Mouse (Mus musculus): Measurements from ENCODE around the gene Ptpre.

Ptpre gene

DNA sequence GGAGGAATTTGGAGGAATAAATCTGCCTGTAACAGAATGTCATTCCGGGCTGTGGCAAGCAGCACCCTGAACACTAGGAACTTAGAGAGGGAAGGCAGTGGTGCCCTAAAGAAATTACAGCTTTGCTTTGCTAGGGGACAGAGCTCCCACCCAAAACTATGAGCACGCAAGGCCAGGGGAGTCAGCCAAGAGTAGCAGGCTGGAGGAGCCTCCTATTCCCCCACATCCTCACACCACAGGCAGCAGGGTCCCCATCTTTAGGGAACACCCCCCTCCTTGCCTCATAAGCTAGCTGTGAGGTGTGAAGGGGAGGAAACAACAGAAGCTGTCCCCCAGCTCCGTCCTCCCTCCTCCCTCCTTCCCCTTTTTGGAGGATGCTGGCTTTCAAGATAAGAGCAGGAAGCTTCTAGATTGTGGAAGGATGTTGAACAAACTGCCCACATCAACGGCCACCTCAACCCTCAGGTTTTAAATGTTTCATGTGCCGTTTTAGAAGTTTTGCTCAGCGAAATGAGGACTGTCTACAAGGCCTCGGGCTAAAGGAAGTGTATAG, 61.1 kb downstream of the Ptpre start:
- Histone ChIP-seq H3K27me3 (ENCODE audit: insufficient read depth, low read length) (peaks cover 25% of the 10 kb centered on the region), H3K9me3 (ENCODE audit: low read length) (no peaks in the 10 kb centered on the region), H3K4me3 (replicated peaks; ENCODE audit: low read length) (no peak overlapping the region), H3K4me1 (replicated peaks; ENCODE audit: low read depth, low read length) (peaks cover 36% of the 10 kb centered on the region), H3K36me3 (ENCODE audit: insufficient read depth, low read length) (no peaks in the 10 kb centered on the region)
- TF ChIP-seq CTCF (conservative IDR thresholded peaks at IDR 0.05; ENCODE audit: low read length): no peak
- no peak for TF ChIP-seq POU5F1 (IDR thresholded peaks at IDR 0.05; ENCODE audit: borderline replicate concordance, low read length)
- no peak for TF ChIP-seq NANOG (IDR thresholded peaks at IDR 0.05; ENCODE audit: borderline replicate concordance, low read length)

DNA sequence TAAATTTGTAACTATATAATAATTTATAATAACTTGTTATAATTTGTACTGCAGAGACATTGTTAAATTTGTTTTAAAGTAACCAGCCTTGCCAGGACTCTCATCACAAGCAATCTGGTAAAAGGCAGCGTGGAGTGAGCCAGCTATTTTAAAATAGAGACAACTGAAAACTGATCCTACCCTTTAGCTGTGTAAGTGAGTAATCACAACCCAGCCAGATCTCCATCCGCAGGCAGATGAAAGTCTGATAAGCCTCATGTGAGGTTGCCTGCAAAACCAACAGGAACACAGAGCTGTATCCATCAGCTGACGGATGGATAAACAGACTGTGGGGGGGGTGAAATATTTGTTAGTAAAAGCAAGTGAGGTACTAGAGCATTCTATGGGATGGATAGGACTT, 62.8 kb downstream of the Ptpre start:
- Histone ChIP-seq H3K4me3 (replicated peaks; ENCODE audit: low read length) (no peak overlapping the region), H3K27me3 (ENCODE audit: insufficient read depth, low read length) (peaks cover 32% of the 10 kb centered on the region), H3K36me3 (ENCODE audit: insufficient read depth, low read length) (no peaks in the 10 kb centered on the region), H3K9me3 (ENCODE audit: low read length) (no peaks in the 10 kb centered on the region), H3K4me1 (replicated peaks; ENCODE audit: low read depth, low read length) (peaks cover 42% of the 10 kb centered on the region)
- TF ChIP-seq CTCF (conservative IDR thresholded peaks at IDR 0.05; ENCODE audit: low read length): no peak
- no peak for TF ChIP-seq POU5F1 (IDR thresholded peaks at IDR 0.05; ENCODE audit: borderline replicate concordance, low read length)
- no peak for TF ChIP-seq NANOG (IDR thresholded peaks at IDR 0.05; ENCODE audit: borderline replicate concordance, low read length)

DNA sequence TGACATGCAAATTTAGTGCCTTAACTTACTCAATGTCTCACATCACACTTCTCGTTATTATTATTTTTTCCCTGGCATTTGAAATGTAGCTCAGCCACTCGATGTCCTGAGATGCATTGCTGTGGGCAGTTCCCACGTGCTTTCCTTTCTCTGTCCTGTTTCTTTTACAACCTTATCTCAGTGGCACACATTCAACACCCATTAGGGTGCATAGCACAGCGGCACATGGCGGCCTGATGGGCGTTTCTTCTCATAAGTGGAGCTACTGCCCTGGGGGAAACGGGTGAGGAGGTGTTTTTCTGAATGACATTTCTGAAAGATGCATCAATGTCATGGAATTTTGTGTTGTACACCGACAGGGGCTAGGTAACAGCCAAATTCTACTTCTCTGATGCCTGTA, 64.3 kb downstream of the Ptpre start:
- Histone ChIP-seq H3K27me3 (ENCODE audit: insufficient read depth, low read length) (peaks cover 29% of the 10 kb centered on the region), H3K4me3 (replicated peaks; ENCODE audit: low read length) (no peak overlapping the region), H3K4me1 (replicated peaks; ENCODE audit: low read depth, low read length) (peaks cover 38% of the 10 kb centered on the region), H3K36me3 (ENCODE audit: insufficient read depth, low read length) (no peaks in the 10 kb centered on the region), H3K9me3 (ENCODE audit: low read length) (no peaks in the 10 kb centered on the region)
- no peak for TF ChIP-seq POU5F1 (IDR thresholded peaks at IDR 0.05; ENCODE audit: borderline replicate concordance, low read length)
- no peak for TF ChIP-seq NANOG (IDR thresholded peaks at IDR 0.05; ENCODE audit: borderline replicate concordance, low read length)
- TF ChIP-seq CTCF (conservative IDR thresholded peaks at IDR 0.05; ENCODE audit: low read length): no peak

DNA sequence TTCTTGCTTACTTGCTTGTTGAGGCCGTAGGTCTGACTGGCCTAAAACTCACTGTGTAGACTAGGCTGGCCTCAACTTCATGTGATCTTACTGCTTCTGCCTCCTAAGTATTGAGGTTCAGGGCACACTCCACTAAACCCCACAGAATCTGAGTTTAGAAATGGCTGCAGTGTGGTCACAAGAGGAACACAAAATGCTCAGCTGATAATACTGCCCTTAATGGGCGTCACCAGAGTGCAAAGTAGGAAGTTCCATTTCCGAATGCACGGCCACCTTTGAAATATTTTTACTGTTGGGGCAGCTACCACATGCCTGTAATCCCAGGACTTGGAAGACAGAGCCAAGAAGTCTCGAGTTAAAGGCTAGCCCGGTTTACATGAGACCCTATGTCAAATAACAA, 65.0 kb downstream of the Ptpre start:
- Histone ChIP-seq H3K4me3 (replicated peaks; ENCODE audit: low read length) (no peak overlapping the region), H3K4me1 (replicated peaks; ENCODE audit: low read depth, low read length) (peaks cover 32% of the 10 kb centered on the region), H3K36me3 (ENCODE audit: insufficient read depth, low read length) (no peaks in the 10 kb centered on the region), H3K9me3 (ENCODE audit: low read length) (no peaks in the 10 kb centered on the region), H3K27me3 (ENCODE audit: insufficient read depth, low read length) (peaks cover 26% of the 10 kb centered on the region; the same call in 1 of the 2 replicates)
- TF ChIP-seq CTCF (conservative IDR thresholded peaks at IDR 0.05; ENCODE audit: low read length) (no peak), NANOG (IDR thresholded peaks at IDR 0.05; ENCODE audit: borderline replicate concordance, low read length) (no peak), POU5F1 (IDR thresholded peaks at IDR 0.05; ENCODE audit: borderline replicate concordance, low read length) (no peak)

DNA sequence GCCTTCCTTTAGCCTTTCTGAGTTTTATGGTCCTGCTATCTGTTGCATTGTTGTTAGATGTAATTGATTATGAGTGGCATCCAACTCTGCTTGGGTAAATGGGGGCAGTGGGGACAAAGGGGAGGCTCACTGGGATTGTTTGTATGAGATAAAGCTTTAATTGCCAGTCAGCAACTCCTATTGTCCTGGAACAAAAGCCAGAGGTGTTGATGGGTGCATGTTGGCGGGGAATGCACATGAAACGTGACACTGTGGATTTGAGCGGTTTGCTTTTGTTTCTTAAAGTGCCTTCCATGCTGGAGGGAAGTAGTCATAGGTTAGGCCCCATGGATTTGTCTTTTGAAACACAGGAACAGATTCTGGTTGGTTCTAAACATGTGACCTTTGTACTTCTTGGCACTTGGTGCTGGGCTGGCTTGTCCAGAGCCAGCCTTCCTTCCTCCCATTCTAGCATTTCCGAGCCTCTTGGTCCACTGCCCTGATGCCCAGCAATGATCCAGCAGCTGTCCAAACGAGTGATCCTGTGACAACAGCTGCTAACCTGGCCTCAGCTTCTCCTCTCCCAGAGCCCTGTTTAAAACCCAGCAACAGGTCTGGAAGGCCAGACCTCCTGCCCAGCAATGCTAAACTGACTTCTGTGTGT, 65.7 kb downstream of the Ptpre start:
- H3K27me3 ChIP-seq (ENCODE audit: insufficient read depth, low read length): peaks cover 21% of the 10 kb centered on the region; the same call in 1 of the 2 replicates
- H3K4me3 ChIP-seq (replicated peaks; ENCODE audit: low read length): no peak overlapping the region
- peaks cover 24% of the 10 kb centered on the region for H3K4me1 ChIP-seq (replicated peaks; ENCODE audit: low read depth, low read length)
- no peaks in the 10 kb centered on the region for H3K9me3 ChIP-seq (ENCODE audit: low read length)
- H3K36me3 ChIP-seq (ENCODE audit: insufficient read depth, low read length): no peaks in the 10 kb centered on the region
- TF ChIP-seq POU5F1 (IDR thresholded peaks at IDR 0.05; ENCODE audit: borderline replicate concordance, low read length) (no peak), NANOG (IDR thresholded peaks at IDR 0.05; ENCODE audit: borderline replicate concordance, low read length) (peak; percentile 86), CTCF (conservative IDR thresholded peaks at IDR 0.05; ENCODE audit: low read length) (no peak)

DNA sequence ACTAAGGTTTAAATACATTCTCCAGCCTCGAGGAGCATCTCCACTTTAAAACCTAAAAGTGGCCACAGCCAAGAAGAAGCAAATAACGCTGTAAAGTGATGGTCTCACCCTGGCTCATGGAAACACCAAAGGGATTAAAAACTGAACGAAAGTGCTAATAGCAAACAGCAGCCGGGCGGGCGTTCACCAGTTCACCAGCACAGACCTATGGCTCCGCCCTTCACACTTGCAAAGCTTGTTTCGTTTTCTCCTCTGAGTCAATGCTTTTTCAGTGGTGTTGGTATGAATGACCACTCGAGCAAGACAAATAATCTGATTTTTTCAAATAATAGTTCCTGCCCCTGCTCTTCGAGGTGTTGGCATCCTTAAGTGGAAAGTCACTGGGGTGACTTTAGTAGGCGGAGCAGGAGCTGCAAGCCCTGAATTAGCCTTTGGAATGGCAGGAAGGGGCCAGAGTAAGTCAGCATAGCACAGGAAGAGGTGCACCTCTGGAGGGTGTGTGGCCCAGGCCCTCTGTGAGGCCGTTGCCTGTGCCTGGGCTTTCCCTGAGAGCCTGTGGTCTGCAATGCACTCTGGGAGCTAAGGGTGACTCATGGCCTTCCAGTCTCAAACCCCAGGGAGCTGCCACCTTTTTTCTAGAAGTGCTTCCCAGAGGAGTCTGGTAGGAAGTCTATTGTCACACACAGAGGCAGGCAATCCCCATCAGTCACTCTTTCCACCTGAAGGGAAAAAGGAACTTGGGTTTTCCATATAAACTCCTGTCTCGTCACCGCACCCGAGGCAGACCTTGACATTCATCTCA, 67.9 kb downstream of the Ptpre start:
- TF ChIP-seq NANOG (IDR thresholded peaks at IDR 0.05; ENCODE audit: borderline replicate concordance, low read length): no peak
- TF ChIP-seq POU5F1 (IDR thresholded peaks at IDR 0.05; ENCODE audit: borderline replicate concordance, low read length): no peak
- TF ChIP-seq CTCF (conservative IDR thresholded peaks at IDR 0.05; ENCODE audit: low read length): no peak
- H3K27me3 ChIP-seq (ENCODE audit: insufficient read depth, low read length): peaks cover 14% of the 10 kb centered on the region; the same call in 1 of the 2 replicates
- no peak overlapping the region for H3K4me3 ChIP-seq (replicated peaks; ENCODE audit: low read length)
- no peaks in the 10 kb centered on the region for H3K36me3 ChIP-seq (ENCODE audit: insufficient read depth, low read length)
- no peaks in the 10 kb centered on the region for H3K9me3 ChIP-seq (ENCODE audit: low read length)
- H3K4me1 ChIP-seq (replicated peaks; ENCODE audit: low read depth, low read length): peaks cover 20% of the 10 kb centered on the region

DNA sequence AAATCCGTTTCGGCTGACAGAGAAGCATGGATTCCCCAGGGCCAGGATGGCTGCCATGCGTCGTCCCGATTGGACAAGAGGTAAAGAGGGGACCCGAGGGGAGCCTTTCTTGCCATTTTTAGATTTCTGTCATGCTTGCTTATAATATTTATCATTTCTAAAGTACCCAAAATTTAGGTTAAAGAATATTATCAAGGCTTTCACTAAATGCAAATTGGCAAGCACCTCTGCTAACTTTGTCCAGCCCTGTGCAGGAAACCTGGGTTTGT, 68.5 kb downstream of the Ptpre start:
- H3K4me1 ChIP-seq (replicated peaks; ENCODE audit: low read depth, low read length): peaks cover 20% of the 10 kb centered on the region
- H3K9me3 ChIP-seq (ENCODE audit: low read length): no peaks in the 10 kb centered on the region
- H3K36me3 ChIP-seq (ENCODE audit: insufficient read depth, low read length): no peaks in the 10 kb centered on the region
- H3K27me3 ChIP-seq (ENCODE audit: insufficient read depth, low read length): peaks cover 14% of the 10 kb centered on the region; the same call in 1 of the 2 replicates
- TF ChIP-seq POU5F1 (IDR thresholded peaks at IDR 0.05; ENCODE audit: borderline replicate concordance, low read length): no peak
- TF ChIP-seq CTCF (conservative IDR thresholded peaks at IDR 0.05; ENCODE audit: low read length): no peak
- H3K4me3 ChIP-seq (replicated peaks; ENCODE audit: low read length): no peak overlapping the region

DNA sequence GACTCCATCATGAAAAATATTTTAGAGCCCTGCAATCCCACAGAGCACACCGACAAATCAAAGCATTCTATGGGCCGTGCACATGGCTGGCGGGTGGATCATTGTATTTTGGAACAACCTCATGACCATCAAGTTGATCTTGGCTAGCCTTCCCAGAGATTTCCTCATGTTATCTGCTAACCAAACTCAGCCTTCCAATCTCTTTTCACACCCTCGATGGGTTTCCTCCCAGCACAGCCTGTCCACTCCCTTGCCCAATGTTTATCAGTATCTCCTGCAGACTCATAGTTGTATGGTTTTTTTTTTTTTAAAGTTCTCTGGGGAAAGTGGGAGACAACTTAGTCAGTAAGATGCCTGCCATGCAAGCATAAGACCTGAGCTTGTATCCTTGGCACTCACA, 70.9 kb downstream of the Ptpre start:
- peaks cover 14% of the 10 kb centered on the region for H3K4me1 ChIP-seq (replicated peaks; ENCODE audit: low read depth, low read length)
- H3K4me3 ChIP-seq (replicated peaks; ENCODE audit: low read length): no peak overlapping the region
- H3K27me3 ChIP-seq (ENCODE audit: insufficient read depth, low read length): peaks cover 14% of the 10 kb centered on the region; the same call in 1 of the 2 replicates
- no peaks in the 10 kb centered on the region for H3K9me3 ChIP-seq (ENCODE audit: low read length)
- no peak for TF ChIP-seq NANOG (IDR thresholded peaks at IDR 0.05; ENCODE audit: borderline replicate concordance, low read length)
- TF ChIP-seq POU5F1 (IDR thresholded peaks at IDR 0.05; ENCODE audit: borderline replicate concordance, low read length): no peak
- no peaks in the 10 kb centered on the region for H3K36me3 ChIP-seq (ENCODE audit: insufficient read depth, low read length)

All from E14TG2a.4 (cell line).